Mouse (Mus musculus): ENCODE measurements around the gene Nfkbil1.

Nfkbil1 gene

GRCm38 (mm10) chr17:35235614-35236389, at the start of gene Nfkbil1:
Gene Nfkbil1 (minus strand): TSS chr17:35235792.
- DNase-seq (ENCODE audit: low spot score) = peak; percentile 62

- no peak for DNase-seq (ENCODE audit: low spot score)
Observed at GRCm38 (mm10) chr17:35280276-35280675, 44.7 kb upstream of the Nfkbil1 start.

- DNase-seq (ENCODE audit: low spot score) = no peak
Observed at GRCm38 (mm10) chr17:35278957-35279688, 43.5 kb upstream of the Nfkbil1 start.

GRCm38 (mm10) chr17:35278049-35278448, 42.5 kb upstream of the Nfkbil1 start:
- DNase-seq (ENCODE audit: low spot score) = no peak

DNA sequence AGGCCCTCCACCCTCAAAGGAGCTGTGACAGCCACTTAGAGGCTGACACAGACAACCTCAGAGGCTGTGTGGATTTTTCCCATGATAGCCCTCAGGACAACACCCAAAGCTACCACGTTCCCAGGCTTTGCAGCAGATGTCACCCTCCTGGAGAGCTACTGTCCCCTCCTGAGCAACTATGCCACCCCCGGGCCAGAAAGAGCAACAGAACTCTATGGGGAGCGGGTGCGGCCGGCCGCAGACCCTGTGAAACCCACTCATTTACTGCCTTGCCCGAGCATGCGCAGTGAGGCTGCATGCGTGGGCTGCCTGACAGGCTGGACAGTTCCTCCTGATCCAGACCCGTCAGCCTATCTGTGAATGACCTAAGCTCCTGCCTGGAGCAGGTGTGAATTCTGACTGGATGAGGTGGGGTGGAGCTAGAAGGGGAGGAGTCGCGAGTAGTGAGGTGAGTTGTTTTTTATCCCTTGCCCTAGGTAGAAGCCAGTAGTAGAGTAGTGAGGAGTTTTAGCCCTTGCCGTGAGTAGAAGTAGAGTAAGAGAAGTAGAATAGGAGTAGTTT, 40.8 kb upstream of the Nfkbil1 start:
- DNase-seq (ENCODE audit: low spot score) = no peak

DNA sequence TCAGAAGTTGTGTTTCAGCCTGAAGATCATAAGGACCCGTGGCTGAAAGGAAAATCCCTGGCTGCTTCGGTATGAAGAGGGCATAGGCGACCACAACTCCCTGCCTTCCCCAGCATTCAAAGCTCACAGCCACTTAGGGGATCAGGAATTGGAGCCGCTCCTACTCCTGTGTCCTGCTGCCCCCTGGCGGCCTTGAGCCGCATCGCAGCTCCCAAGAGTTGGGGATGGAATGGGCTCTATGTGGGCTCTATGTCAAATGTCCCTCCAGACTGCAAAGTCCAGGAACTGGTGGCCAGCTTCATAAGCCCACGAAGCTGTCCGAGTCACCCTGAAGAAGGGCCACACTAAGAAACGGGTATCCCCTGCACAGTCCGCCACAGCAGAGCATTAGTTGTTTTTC, 39.2 kb upstream of the Nfkbil1 start:
- DNase-seq (ENCODE audit: low spot score) = peak; percentile 59

- DNase-seq (ENCODE audit: low spot score) = no peak
Observed at GRCm38 (mm10) chr17:35272249-35272648, 36.7 kb upstream of the Nfkbil1 start.

DNA sequence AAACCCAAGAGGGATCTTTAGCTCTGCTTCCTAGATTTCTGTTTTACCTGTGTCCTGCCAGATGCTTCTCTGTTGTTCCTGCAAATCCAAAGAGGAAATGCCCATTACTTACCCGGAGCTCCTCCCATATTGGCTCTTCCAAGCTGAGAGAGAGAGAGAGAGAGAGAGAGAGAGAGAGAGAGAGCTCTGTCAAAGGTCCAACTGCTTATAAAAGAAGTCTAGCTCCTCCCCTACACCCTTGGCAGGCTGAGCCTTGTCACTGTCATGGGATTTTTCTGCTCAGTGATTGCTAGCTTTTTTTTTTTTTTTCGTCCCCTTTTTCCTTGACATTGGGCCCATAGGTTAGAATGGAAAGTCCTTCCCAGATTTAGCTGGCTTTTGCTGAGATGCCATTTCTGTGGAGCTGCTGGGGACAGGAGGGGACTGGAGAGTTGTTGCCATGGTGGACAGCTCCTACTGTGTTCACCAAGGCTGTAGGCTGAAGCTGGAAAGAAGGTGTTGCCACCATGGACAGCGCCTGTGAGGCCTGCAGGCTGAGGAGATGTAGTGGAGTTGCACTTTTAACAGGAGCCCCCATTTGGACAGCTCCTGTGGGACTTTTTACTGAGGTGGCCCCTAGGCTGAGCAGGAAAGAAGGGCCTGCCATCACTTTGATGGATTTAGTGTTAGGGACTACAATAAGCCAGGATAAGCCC, 34.2 kb upstream of the Nfkbil1 start:
- DNase-seq (ENCODE audit: low spot score) = no peak

GRCm38 (mm10) chr17:35267399-35268086, 32.0 kb upstream of the Nfkbil1 start:
- DNase-seq (ENCODE audit: low spot score) = no peak

- no peak for DNase-seq (ENCODE audit: low spot score)
Observed at GRCm38 (mm10) chr17:35263523-35263883, 27.9 kb upstream of the Nfkbil1 start.

GRCm38 (mm10) chr17:35262664-35263522, 27.3 kb upstream of the Nfkbil1 start, which contains the start of gene H2-D1:
Gene H2-D1 (plus strand): TSS chr17:35262730.
- peak; percentile 97 for DNase-seq (ENCODE audit: low spot score)

GRCm38 (mm10) chr17:35261651-35262050, 26.1 kb upstream of the Nfkbil1 start:
- DNase-seq (ENCODE audit: low spot score) = no peak

DNA sequence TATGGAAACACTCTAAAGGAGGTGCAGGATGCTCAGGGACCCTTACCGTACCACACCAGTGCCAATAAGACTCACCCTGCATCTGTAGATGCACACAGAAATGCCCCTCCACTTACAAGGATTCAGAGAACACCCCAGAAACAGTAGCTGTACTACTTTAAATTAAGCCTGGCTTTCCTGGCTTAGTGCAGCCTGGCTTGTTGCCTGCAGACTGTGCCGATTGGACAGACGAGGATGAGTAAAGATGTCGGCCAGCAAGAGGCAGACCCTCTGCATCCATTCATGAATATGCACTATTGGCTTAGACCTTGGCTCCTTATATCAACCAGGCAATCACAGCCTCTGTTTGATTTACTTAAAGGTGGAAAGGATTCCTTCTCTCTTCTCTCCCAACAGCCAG, 24.0 kb upstream of the Nfkbil1 start:
- no peak for DNase-seq (ENCODE audit: low spot score)

DNA sequence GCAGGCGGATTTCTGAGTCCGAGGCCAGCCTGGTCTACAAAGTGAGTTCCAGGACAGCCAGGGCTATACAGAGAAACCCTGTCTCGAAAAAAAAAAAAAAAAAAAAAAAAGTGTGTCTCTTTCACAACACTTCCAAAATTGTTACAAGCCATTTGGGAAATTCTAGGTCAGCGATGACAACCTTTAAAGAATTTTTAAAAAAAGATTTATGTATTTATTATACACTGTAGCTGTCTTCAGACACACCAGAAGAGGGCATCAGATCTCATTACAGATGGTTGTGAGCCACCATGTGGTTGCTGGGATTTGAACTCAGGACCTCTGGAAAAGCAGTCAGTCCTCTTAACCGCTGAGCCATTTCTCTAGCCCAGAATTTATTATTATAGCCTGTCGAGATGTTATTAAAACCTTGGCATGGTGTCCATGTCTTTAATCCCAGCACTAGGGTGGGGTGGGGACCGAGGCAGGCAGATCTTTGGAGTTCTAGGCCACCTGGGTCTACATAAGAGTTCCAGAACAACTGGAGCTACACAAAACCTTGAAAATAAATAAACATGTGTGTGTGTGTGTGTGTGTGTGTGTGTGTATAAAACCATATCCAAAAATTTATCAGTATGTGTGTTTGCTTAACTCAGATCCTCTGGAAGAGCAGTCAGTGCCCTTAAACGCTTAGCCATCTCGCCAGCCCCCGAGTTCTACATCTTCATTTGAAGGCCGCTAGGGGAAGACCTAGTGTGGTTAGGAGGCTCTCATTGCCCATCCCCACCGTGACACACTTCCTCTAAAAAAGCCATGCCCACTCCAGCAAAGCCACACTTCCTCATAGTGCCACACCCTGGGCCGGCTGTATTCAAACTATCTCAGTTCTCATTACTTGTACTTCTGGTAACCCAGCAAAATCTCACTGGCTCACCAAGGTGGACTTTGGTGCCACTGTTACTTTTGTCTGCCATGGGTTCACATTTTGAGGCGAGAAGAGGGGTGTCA, 23.2 kb upstream of the Nfkbil1 start:
- DNase-seq (ENCODE audit: low spot score) = no peak

- DNase-seq (ENCODE audit: low spot score) = peak; percentile 70
Observed at GRCm38 (mm10) chr17:35257824-35258491, 22.4 kb upstream of the Nfkbil1 start.

DNA sequence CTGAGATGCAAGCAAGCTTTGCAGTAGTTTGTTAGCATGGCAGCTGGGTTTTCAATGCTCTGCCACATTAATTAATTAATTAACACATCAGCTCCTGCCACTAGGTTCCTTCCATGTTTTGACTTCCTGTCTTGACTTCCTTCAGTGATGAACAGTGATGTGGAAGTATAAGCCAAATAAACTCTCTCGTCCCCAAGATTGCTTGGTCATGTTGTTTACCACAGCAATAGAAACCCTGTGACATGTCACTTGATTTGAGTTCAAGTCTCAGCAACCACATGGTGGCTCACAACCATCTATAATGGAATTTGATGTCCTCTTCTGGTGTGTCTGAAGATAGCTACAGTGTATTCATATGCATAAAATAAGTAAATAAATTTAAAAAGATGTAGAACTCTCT, 21.8 kb upstream of the Nfkbil1 start:
- no peak for DNase-seq (ENCODE audit: low spot score)

GRCm38 (mm10) chr17:35255704-35256103, 20.1 kb upstream of the Nfkbil1 start:
- DNase-seq (ENCODE audit: low spot score) = no peak

- no peak for DNase-seq (ENCODE audit: low spot score)
Observed at GRCm38 (mm10) chr17:35255301-35255700, 19.7 kb upstream of the Nfkbil1 start.
